Mouse (Mus musculus) MEL (cell line): Measurements from ENCODE around the gene Ppp1r14b. TPM values are rescaled to one million over a fixed set of nuclear protein-coding genes. Genes with fewer than 3 reads are reported as not detected.

ENCODE experiments used
- DNase-seq: peaks from one replicate; pipeline ENCODE4 v3.0.0; 2011; ENCODE audit warnings: low read depth, low spot score
- H3K27ac ChIP-seq: 2 replicates; pipeline ENCODE4 v1.5.1; 2012; ENCODE audit warnings: low read depth, mild to moderate bottlenecking, control low read depth, low read length, moderate library complexity; ENCODE audit not compliant: control insufficient read depth
- H3K27me3 ChIP-seq, 2 experiments: fragments of 150-350 bp in 1 of 2; sonication (generic) in 1 of 2; 2 replicates each; pipeline ENCODE4 v1.6.1; 2012; ENCODE audit warnings: low read length in 2 of 2, mild to moderate bottlenecking in 2 of 2, improper control_type of control experiment in 1 of 2, moderate library complexity in 1 of 2; ENCODE audit not compliant: insufficient read depth in 2 of 2, control insufficient read depth in 1 of 2
- H3K36me3 ChIP-seq, 2 experiments: 2 replicates each; pipeline ENCODE4 v1.6.1; 2012 to 2014; ENCODE audit warnings: low read length in 2 of 2, improper control_type of control experiment in 1 of 2, inconsistent platforms in 1 of 2, mild to moderate bottlenecking in 1 of 2; ENCODE audit not compliant: insufficient read depth in 2 of 2, control insufficient read depth in 1 of 2
- H3K4me1 ChIP-seq, 2 experiments: fragments of 150-350 bp in 1 of 2; sonication (generic) in 1 of 2; 2 replicates each; pipeline ENCODE4 v1.6.1; 2012; ENCODE audit warnings: low read length in 2 of 2, improper control_type of control experiment in 1 of 2, mild to moderate bottlenecking in 1 of 2; ENCODE audit not compliant: insufficient read depth in 2 of 2, control insufficient read depth in 1 of 2
- H3K4me3 ChIP-seq, 2 experiments: fragments of 150-350 bp in 1 of 2; sonication (generic) in 1 of 2; 2 replicates each; pipeline ENCODE4 v1.5.1; 2012; ENCODE audit warnings: low read depth in 2 of 2, low read length in 2 of 2, mild to moderate bottlenecking in 2 of 2, moderate library complexity in 2 of 2, control low read depth in 1 of 2, improper control_type of control experiment in 1 of 2; ENCODE audit not compliant: control insufficient read depth in 1 of 2, insufficient read depth in 1 of 2
- H3K79me2 ChIP-seq: 2 replicates; pipeline ENCODE4 v1.6.1; 2012; ENCODE audit warnings: mild to moderate bottlenecking, low read length, moderate library complexity; ENCODE audit not compliant: control insufficient read depth, poor library complexity, insufficient read depth
- H3K9ac ChIP-seq: 2 replicates; pipeline ENCODE4 v1.6.1; 2012; ENCODE audit warnings: low read depth, mild to moderate bottlenecking, control low read depth, low read length, moderate library complexity; ENCODE audit not compliant: control insufficient read depth, poor library complexity, severe bottlenecking
- H3K9me3 ChIP-seq: fragments of 150-350 bp; sonication (generic); replicated peaks from 2 replicates; pipeline ENCODE4 v1.6.1; 2012; ENCODE audit warnings: mild to moderate bottlenecking, low read length, improper control_type of control experiment, moderate library complexity; ENCODE audit not compliant: insufficient read depth
- CHD1 ChIP-seq: IDR thresholded peaks from 2 replicates; pipeline ENCODE4 v1.6.1; 2012; ENCODE audit warnings: low read depth, mild to moderate bottlenecking, inconsistent platforms, low read length, improper control_type of control experiment
- CHD2 ChIP-seq: IDR thresholded peaks from 2 replicates; pipeline ENCODE4 v1.6.1; 2011; ENCODE audit warnings: low read length, improper control_type of control experiment
- E2F4 ChIP-seq: IDR thresholded peaks from 2 replicates; pipeline ENCODE4 v1.6.1; 2011; ENCODE audit warnings: low read depth, low read length, improper control_type of control experiment, borderline replicate concordance
- ETS1 ChIP-seq: IDR thresholded peaks from 2 replicates; pipeline ENCODE4 v1.6.1; 2012; ENCODE audit warnings: low read depth, mild to moderate bottlenecking, inconsistent platforms, low read length, improper control_type of control experiment, moderate library complexity
- GABPA ChIP-seq: IDR thresholded peaks from 2 replicates; pipeline ENCODE4 v1.6.1; 2012; ENCODE audit warnings: low read depth, mild to moderate bottlenecking, inconsistent platforms, low read length, improper control_type of control experiment, moderate library complexity
- GATA1 ChIP-seq: IDR thresholded peaks from 2 replicates; pipeline ENCODE4 v1.6.1; 2011; ENCODE audit warnings: low read depth, low read length, improper control_type of control experiment
- HCFC1 ChIP-seq: IDR thresholded peaks from 2 replicates; pipeline ENCODE4 v1.6.1; 2012; ENCODE audit warnings: low read depth, mild to moderate bottlenecking, inconsistent platforms, low read length, improper control_type of control experiment, moderate library complexity
- MAFK ChIP-seq: IDR thresholded peaks from 2 replicates; pipeline ENCODE4 v1.6.1; 2011; ENCODE audit warnings: low read depth, mild to moderate bottlenecking, low read length, improper control_type of control experiment, borderline replicate concordance
- MEF2A ChIP-seq: IDR thresholded peaks from 2 replicates; pipeline ENCODE4 v1.6.1; 2014; ENCODE audit warnings: low read depth, mild to moderate bottlenecking, inconsistent platforms, low read length, improper control_type of control experiment; ENCODE audit not compliant: poor library complexity, insufficient replicate concordance, severe bottlenecking; ENCODE audit errors: extremely low read depth
- MYB ChIP-seq: IDR thresholded peaks from 2 replicates; pipeline ENCODE4 v1.6.1; 2011; ENCODE audit warnings: mild to moderate bottlenecking, low read depth, low read length, improper control_type of control experiment
- NELFE ChIP-seq: IDR thresholded peaks from 2 replicates; pipeline ENCODE4 v1.6.1; 2011; ENCODE audit warnings: low read depth, low read length, improper control_type of control experiment
- NRF1 ChIP-seq: IDR thresholded peaks from 2 replicates; pipeline ENCODE4 v1.6.1; 2014; ENCODE audit warnings: low read depth, mild to moderate bottlenecking, inconsistent platforms, low read length, improper control_type of control experiment, moderate library complexity; ENCODE audit not compliant: poor library complexity, insufficient read depth, severe bottlenecking
- POLR2A ChIP-seq, 2 experiments: IDR thresholded peaks; 2 replicates each; pipeline ENCODE4 v1.6.1; 2011 to 2012; ENCODE audit warnings: low read length in 2 of 2, mild to moderate bottlenecking in 2 of 2, control low read depth in 1 of 2, improper control_type of control experiment in 1 of 2, low read depth in 1 of 2, moderate library complexity in 1 of 2; ENCODE audit not compliant: control insufficient read depth in 1 of 2, insufficient read depth in 1 of 2, poor library complexity in 1 of 2
- POLR2AphosphoS2 ChIP-seq: IDR thresholded peaks from 2 replicates; pipeline ENCODE4 v1.6.1; 2011; ENCODE audit warnings: low read length, improper control_type of control experiment
- POLR2AphosphoS5 ChIP-seq: IDR thresholded peaks from 2 replicates; pipeline ENCODE4 v1.6.1; 2012; ENCODE audit warnings: low read depth, borderline replicate concordance, mild to moderate bottlenecking, inconsistent platforms, low read length, moderate library complexity, mixed read lengths
- RAD21 ChIP-seq: IDR thresholded peaks from 2 replicates; pipeline ENCODE4 v1.6.1; 2011; ENCODE audit warnings: mild to moderate bottlenecking, low read depth, low read length, improper control_type of control experiment
- RCOR1 ChIP-seq: IDR thresholded peaks from 2 replicates; pipeline ENCODE4 v1.6.1; 2012; ENCODE audit warnings: low read depth, mild to moderate bottlenecking, inconsistent platforms, low read length, improper control_type of control experiment
- SMC3 ChIP-seq: IDR thresholded peaks from 2 replicates; pipeline ENCODE4 v1.6.1; 2011; ENCODE audit warnings: low read depth, low read length, improper control_type of control experiment
- TAL1 ChIP-seq: IDR thresholded peaks from 2 replicates; pipeline ENCODE4 v1.6.1; 2012; ENCODE audit warnings: mild to moderate bottlenecking, inconsistent platforms, low read length, moderate library complexity, mixed read lengths
- TBP ChIP-seq: IDR thresholded peaks from 2 replicates; pipeline ENCODE4 v1.8.0; 2011; ENCODE audit warnings: low read depth, low read length, improper control_type of control experiment
- TCF12 ChIP-seq: IDR thresholded peaks from 2 replicates; pipeline ENCODE4 v1.6.1; 2014; ENCODE audit warnings: low read depth, mild to moderate bottlenecking, inconsistent platforms, low read length, improper control_type of control experiment, moderate library complexity
- UBTF ChIP-seq: IDR thresholded peaks from 2 replicates; pipeline ENCODE4 v1.6.1; 2012; ENCODE audit warnings: low read depth, mild to moderate bottlenecking, inconsistent platforms, low read length, improper control_type of control experiment, moderate library complexity, borderline replicate concordance; ENCODE audit not compliant: insufficient read depth
- USF1 ChIP-seq: IDR thresholded peaks from 2 replicates; pipeline ENCODE4 v1.6.1; 2014; ENCODE audit warnings: low read depth, mild to moderate bottlenecking, inconsistent platforms, low read length, improper control_type of control experiment, moderate library complexity
- ZMIZ1 ChIP-seq: IDR thresholded peaks from 2 replicates; pipeline ENCODE4 v1.6.1; 2012; ENCODE audit warnings: low read depth, mild to moderate bottlenecking, inconsistent platforms, low read length, improper control_type of control experiment, moderate library complexity
- ZNF384 ChIP-seq: IDR thresholded peaks from 2 replicates; pipeline ENCODE4 v1.6.1; 2012; ENCODE audit warnings: low read depth, mild to moderate bottlenecking, inconsistent platforms, low read length, improper control_type of control experiment
- polyA plus RNA-seq, 2 experiments: library from polyadenylated mRNA; stranded (reverse) in 1 of 2; unstranded in 1 of 2; fragments of >175 nt in 1 of 2; fragments of >200 nt in 1 of 2; gene quantifications; 2 replicates each; pipeline versions ENCODE4 v1.2.1 to v1.2.4; 2012; ENCODE audit warnings: low replicate concordance in 2 of 2, low read depth in 1 of 2; ENCODE audit not compliant: insufficient read length in 2 of 2, insufficient read depth in 1 of 2, missing spikeins in 1 of 2
- total RNA-seq: library from RNA; depleted of rRNA; stranded (reverse); fragments of 300-350 nt; gene quantifications from 2 replicates; pipeline ENCODE4 v1.2.3, GENCODE M21; 2012

Ppp1r14b gene
- total and polyA plus RNA-seq, 3 experiments = 349 to 467 TPM; not detected in 1

DNA sequence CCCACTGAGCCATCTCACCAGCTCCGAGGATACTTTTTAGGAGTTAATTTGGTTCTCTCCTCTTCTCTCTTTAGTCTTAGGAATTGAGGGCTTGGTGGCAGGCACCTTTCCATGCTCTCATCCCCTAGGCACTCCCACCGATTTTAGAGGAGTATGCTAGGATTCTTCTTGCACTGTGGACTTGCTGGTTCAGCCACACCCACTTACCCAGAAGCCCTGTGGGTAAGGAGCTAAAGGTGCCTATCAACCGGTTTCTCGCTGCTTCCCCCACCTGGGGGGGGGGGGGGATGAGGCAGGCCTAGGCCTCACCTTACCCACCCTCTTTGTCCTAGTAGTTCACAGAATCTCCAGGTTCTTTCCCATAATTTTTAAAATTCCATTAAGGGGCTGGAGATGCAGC lies 27.0 kb upstream of the Ppp1r14b start:
- Histone ChIP-seq H3K79me2 (peaks cover 3% of the 10 kb centered on the region; the same call in 1 of the 2 replicates), H3K27ac (no peak overlapping the region), H3K36me3 (peaks cover 0 to 4% of the 10 kb centered on the region in 2 experiments; a peak in 1 of 4 replicates), H3K9ac (no peak overlapping the region), H3K4me1 (peaks cover 0 to 9% of the 10 kb centered on the region in 2 experiments; a peak in 2 of 4 replicates), H3K4me3 (no peak overlapping the region), H3K27me3 (no peaks in the 10 kb centered on the region), H3K9me3 (no peaks in the 10 kb centered on the region)
- TF ChIP-seq MEF2A = no peak
- TF ChIP-seq E2F4 = no peak
- no peak for TF ChIP-seq ETS1
- no peak for TF ChIP-seq NELFE
- TF ChIP-seq TBP = no peak
- no peak for TF ChIP-seq MYB
- no peak for TF ChIP-seq TAL1
- TF ChIP-seq POLR2A (IDR thresholded peaks at IDR 0.05; ENCODE audit: control insufficient read depth in 1 of 2, insufficient read depth in 1 of 2, low read depth in 1 of 2, low read length in 2 of 2, poor library complexity in 1 of 2) = no peak
- DNase-seq = no peak

DNA sequence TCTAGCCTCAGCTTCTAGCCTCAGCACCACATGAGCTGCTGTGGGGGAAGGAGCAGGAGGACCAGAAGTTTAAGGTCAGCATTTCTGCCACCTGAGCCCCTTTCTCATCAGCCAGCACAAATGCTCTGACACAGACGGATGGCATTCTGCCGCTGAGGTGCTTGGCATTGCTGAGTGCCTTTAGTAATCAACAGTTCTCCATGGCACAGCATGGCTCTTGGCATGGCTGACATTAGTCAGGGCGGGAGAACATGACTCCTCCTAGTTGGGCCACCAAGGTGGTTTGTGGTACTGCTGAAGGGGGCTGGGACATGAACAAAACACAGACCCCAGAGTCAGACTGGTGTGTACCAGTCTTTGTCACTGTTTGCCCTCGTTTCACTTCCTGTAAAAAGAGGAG lies 26.6 kb upstream of the Ppp1r14b start:
- Histone ChIP-seq H3K79me2 (peaks cover 1% of the 10 kb centered on the region; the same call in 1 of the 2 replicates), H3K27ac (no peak overlapping the region), H3K9me3 (no peaks in the 10 kb centered on the region), H3K27me3 (no peaks in the 10 kb centered on the region), H3K36me3 (peaks cover 0 to 6% of the 10 kb centered on the region in 2 experiments; a peak in 1 of 4 replicates), H3K4me3 (no peak overlapping the region), H3K9ac (no peak overlapping the region), H3K4me1 (0 out of 4 replicates have a peak, but pooled peaks cover 0 to 6% of the 10 kb centered on the region in 2 experiments)
- no peak for TF ChIP-seq TCF12
- TF ChIP-seq SMC3 = no peak
- TF ChIP-seq NRF1 = no peak
- no peak for TF ChIP-seq RAD21
- TF ChIP-seq RCOR1 = no peak
- TF ChIP-seq POLR2AphosphoS2 = no peak
- no peak for TF ChIP-seq CHD1
- no peak for TF ChIP-seq GATA1
- no peak for TF ChIP-seq CHD2
- no peak for TF ChIP-seq MAFK
- no peak for TF ChIP-seq HCFC1
- TF ChIP-seq NELFE = no peak
- TF ChIP-seq USF1 = no peak
- no peak for TF ChIP-seq GABPA
- TF ChIP-seq POLR2A (IDR thresholded peaks at IDR 0.05; ENCODE audit: control insufficient read depth in 1 of 2, insufficient read depth in 1 of 2, low read depth in 1 of 2, low read length in 2 of 2, poor library complexity in 1 of 2) = no peak
- TF ChIP-seq POLR2AphosphoS5 = no peak
- no peak for TF ChIP-seq ZNF384
- TF ChIP-seq ZMIZ1 = no peak
- no peak for TF ChIP-seq UBTF
- DNase-seq = no peak
